Mouse (Mus musculus): ENCODE measurements around the gene Pecr.

Pecr gene

GRCm38 (mm10) chr1:72283992-72284485 lies at the start of gene Pecr, which contains the start of gene Tmem169:
Gene Pecr, minus strand, starts transcription at chr1:72284314.
Gene Tmem169, plus strand, starts transcription at chr1:72284369.
- peak; percentile 94 for DNase-seq (ENCODE audit: low read depth, low spot score)

- no peak for DNase-seq (ENCODE audit: low read depth, low spot score)
Observed at GRCm38 (mm10) chr1:72326162-72326821, 42.2 kb upstream of the Pecr start.

GRCm38 (mm10) chr1:72323248-72323647 lies 39.1 kb upstream of the Pecr start:
- DNase-seq (ENCODE audit: low read depth, low spot score) = no peak

GRCm38 (mm10) chr1:72320759-72321158 lies 36.6 kb upstream of the Pecr start:
- no peak for DNase-seq (ENCODE audit: low read depth, low spot score)

GRCm38 (mm10) chr1:72316901-72317300 lies 32.8 kb upstream of the Pecr start:
- no peak for DNase-seq (ENCODE audit: low read depth, low spot score)

GRCm38 (mm10) chr1:72316409-72316808 lies 32.3 kb upstream of the Pecr start:
- DNase-seq (ENCODE audit: low read depth, low spot score) = no peak

GRCm38 (mm10) chr1:72315447-72315846 lies 31.3 kb upstream of the Pecr start:
- DNase-seq (ENCODE audit: low read depth, low spot score) = no peak

GRCm38 (mm10) chr1:72313399-72314039 lies 29.4 kb upstream of the Pecr start:
- peak; percentile 65 for DNase-seq (ENCODE audit: low read depth, low spot score)

- DNase-seq (ENCODE audit: low read depth, low spot score) = no peak
Observed at GRCm38 (mm10) chr1:72312701-72313398, 28.7 kb upstream of the Pecr start.

GRCm38 (mm10) chr1:72309744-72310424 lies 25.8 kb upstream of the Pecr start:
- no peak for DNase-seq (ENCODE audit: low read depth, low spot score)

GRCm38 (mm10) chr1:72308919-72309318 lies 24.8 kb upstream of the Pecr start:
- no peak for DNase-seq (ENCODE audit: low read depth, low spot score)

GRCm38 (mm10) chr1:72307317-72307798 lies 23.2 kb upstream of the Pecr start, which contains the start of gene Xrcc5:
Gene Xrcc5, plus strand, starts transcription at chr1:72307421.
- DNase-seq (ENCODE audit: low read depth, low spot score) = peak; percentile 96

- DNase-seq (ENCODE audit: low read depth, low spot score) = peak; percentile 85
Observed at GRCm38 (mm10) chr1:72306679-72307181, 22.6 kb upstream of the Pecr start.

- DNase-seq (ENCODE audit: low read depth, low spot score) = no peak
Observed at GRCm38 (mm10) chr1:72306241-72306640, 22.1 kb upstream of the Pecr start.

GRCm38 (mm10) chr1:72301845-72302244 lies 17.7 kb upstream of the Pecr start:
- DNase-seq (ENCODE audit: low read depth, low spot score) = peak; percentile 40

GRCm38 (mm10) chr1:72295746-72296145 lies 11.6 kb upstream of the Pecr start:
- DNase-seq (ENCODE audit: low read depth, low spot score) = no peak

- no peak for DNase-seq (ENCODE audit: low read depth, low spot score)
Observed at GRCm38 (mm10) chr1:72293869-72294663, 10.0 kb upstream of the Pecr start.

- DNase-seq (ENCODE audit: low read depth, low spot score) = no peak
Observed at GRCm38 (mm10) chr1:72291925-72292324, 7.8 kb upstream of the Pecr start.

GRCm38 (mm10) chr1:72291421-72291820 lies 7.3 kb upstream of the Pecr start:
- DNase-seq (ENCODE audit: low read depth, low spot score) = no peak

GRCm38 (mm10) chr1:72290896-72291295 lies 6.8 kb upstream of the Pecr start:
- DNase-seq (ENCODE audit: low read depth, low spot score) = no peak

Data from A20 (cell line).